Mouse (Mus musculus) megakaryocyte, embryonic 14.5 days (primary cell): ENCODE results near the gene Trnt1.

Experiments used
- FLI1 ChIP-seq: IDR thresholded peaks from 2 replicates; pipeline ENCODE4 v1.6.1; 2012; ENCODE audit warnings: low read length, inconsistent platforms, mixed read lengths
- GATA1 ChIP-seq: IDR thresholded peaks from 3 replicates; pipeline ENCODE4 v1.6.1; 2012; ENCODE audit warnings: mixed read lengths, low read length, inconsistent platforms, borderline replicate concordance

- TF ChIP-seq GATA1 (no peak), FLI1 (no peak)
These were observed 21.1 kb upstream of the Trnt1 start for GRCm38 (mm10) chr6:106747804-106748203.
